Mouse (Mus musculus): Measurements from ENCODE around the gene Arf3.

DNA sequence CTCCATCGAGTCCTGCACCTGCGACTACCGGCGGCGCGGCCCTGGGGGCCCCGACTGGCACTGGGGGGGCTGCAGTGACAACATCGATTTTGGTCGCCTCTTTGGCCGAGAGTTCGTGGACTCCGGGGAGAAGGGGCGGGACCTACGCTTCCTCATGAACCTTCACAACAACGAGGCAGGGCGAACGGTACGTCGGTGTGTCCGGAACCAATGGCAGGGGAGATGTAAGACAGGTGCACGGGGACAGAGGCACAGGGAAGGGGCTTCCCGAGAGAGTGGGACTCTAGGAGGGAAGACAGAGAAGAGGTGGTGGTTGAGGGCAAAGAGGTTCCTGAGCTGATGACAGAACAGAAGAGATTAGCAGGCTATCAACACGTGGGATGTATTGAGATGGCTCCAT is 28.8 kb upstream of the Arf3 start:
- TF ChIP-seq CTCF (IDR thresholded peaks at IDR 0.05; ENCODE audit: low read depth) = no peak
- TF ChIP-seq EP300 (IDR thresholded peaks at IDR 0.05; ENCODE audit: low read depth) = no peak
